Mouse (Mus musculus) liver, adult 2 months (tissue): ENCODE results near the gene Gm27021. TPM values are rescaled to one million over a fixed set of nuclear protein-coding genes. Genes with fewer than 3 reads are reported as not detected.

ENCODE experiments used
- DNase-seq: peaks from one replicate; pipeline ENCODE4 v3.0.0-alpha.2; 2011; ENCODE audit warnings: low read depth, low spot score; ENCODE audit errors: extremely low read depth
- H3K27ac ChIP-seq: fragments of 200-500 bp; replicated peaks from 2 replicates; pipeline ENCODE4 v1.5.1; 2012; ENCODE audit warnings: low read depth, mild to moderate bottlenecking, control low read depth, inconsistent platforms, low read length; ENCODE audit not compliant: insufficient read depth
- H3K27me3 ChIP-seq: fragments of 200-500 bp; 2 replicates; pipeline ENCODE4 v1.6.1; 2012; ENCODE audit warnings: mild to moderate bottlenecking, moderate library complexity, low read length, inconsistent platforms; ENCODE audit not compliant: control insufficient read depth, insufficient read depth
- H3K36me3 ChIP-seq: fragments of 200-500 bp; 2 replicates; pipeline ENCODE4 v1.6.1; 2012; ENCODE audit warnings: low read length, inconsistent platforms; ENCODE audit not compliant: control insufficient read depth, insufficient read depth
- H3K4me1 ChIP-seq: fragments of 200-500 bp; 2 replicates; pipeline ENCODE4 v1.6.1; 2011; ENCODE audit warnings: low read length; ENCODE audit not compliant: control insufficient read depth, insufficient read depth
- H3K4me3 ChIP-seq: fragments of 200-500 bp; 2 replicates; pipeline ENCODE4 v1.5.1; 2011; ENCODE audit warnings: low read depth, mild to moderate bottlenecking, control low read depth, low read length, moderate library complexity; ENCODE audit not compliant: insufficient read depth
- H3K79me2 ChIP-seq: fragments of 200-500 bp; 2 replicates; pipeline ENCODE4 v1.6.1; 2012; ENCODE audit warnings: inconsistent platforms, mild to moderate bottlenecking, low read length, moderate library complexity; ENCODE audit not compliant: control insufficient read depth, insufficient read depth
- H3K9ac ChIP-seq: fragments of 200-500 bp; 2 replicates; pipeline ENCODE4 v1.6.1; 2012; ENCODE audit warnings: low read depth, mild to moderate bottlenecking, control low read depth, inconsistent platforms, low read length
- CTCF ChIP-seq: fragments of 200-500 bp; IDR thresholded peaks from 2 replicates; pipeline ENCODE4 v1.5.1; 2011; ENCODE audit warnings: low read depth, low read length, control low read depth
- POLR2A ChIP-seq: fragments of 200-500 bp; IDR thresholded peaks from 2 replicates; pipeline ENCODE4 v1.6.1; 2011; ENCODE audit warnings: low read length, control low read depth; ENCODE audit not compliant: insufficient read depth; ENCODE audit errors: extremely low read depth
- WGBS: fragments of 180-500 bp; shearing (Covaris S2); methylation state at CpG from one replicate; pipeline ENCODE4 v1.1.7; 2018; 5-methylcytosine and 5-hydroxymethylcytosine counted together
- polyA plus RNA-seq: library from polyadenylated mRNA; depleted of rRNA; stranded (reverse); fragments of >200 nt; gene quantifications from 2 replicates; pipeline ENCODE4 v1.2.3, GENCODE M21; 2012
- total RNA-seq: library from RNA; depleted of rRNA; stranded (reverse); fragments of >200 nt; gene quantifications from 2 replicates; pipeline ENCODE4 v1.2.3, GENCODE M21; 2014

Gm27021 gene
- total and polyA plus RNA-seq, 2 experiments: not detected

GRCm38 (mm10) chr8:120642031-120642662 is 25.7 kb downstream of the Gm27021 start:
- DNase-seq: no peak
- TF ChIP-seq POLR2A: no peak
- TF ChIP-seq CTCF: no peak

GRCm38 (mm10) chr8:120641245-120641644 is 26.6 kb downstream of the Gm27021 start:
- no peak for TF ChIP-seq POLR2A
- no peak for TF ChIP-seq CTCF
- H3K27ac ChIP-seq: no peak overlapping the region
- H3K9ac ChIP-seq: no peak overlapping the region
- H3K79me2 ChIP-seq: no peaks in the 10 kb centered on the region
- no peak overlapping the region for H3K4me3 ChIP-seq
- H3K36me3 ChIP-seq: no peaks in the 10 kb centered on the region
- peaks cover 5% of the 10 kb centered on the region; the same call in 1 of the 2 replicates for H3K4me1 ChIP-seq
- WGBS: 54% methylated on average over 8 of the region's 8 CpGs
- no peaks in the 10 kb centered on the region for H3K27me3 ChIP-seq
- DNase-seq: no peak

More at GRCm38 (mm10) chr8:120642031-120642662, 25.7 kb downstream of the Gm27021 start:
- H3K79me2 ChIP-seq: no peaks in the 10 kb centered on the region
- 89% methylated on average over 10 of the region's 10 CpGs for WGBS
- H3K27me3 ChIP-seq: no peaks in the 10 kb centered on the region
- no peak overlapping the region for H3K4me3 ChIP-seq
- H3K27ac ChIP-seq: no peak overlapping the region
- peaks cover 5% of the 10 kb centered on the region; the same call in 1 of the 2 replicates for H3K4me1 ChIP-seq
- H3K9ac ChIP-seq: no peak overlapping the region
- no peaks in the 10 kb centered on the region for H3K36me3 ChIP-seq

GRCm38 (mm10) chr8:120634329-120634839 is 33.5 kb downstream of the Gm27021 start:
- DNase-seq: peak; percentile 87
- 1% methylated on average over 42 of the region's 42 CpGs for WGBS
- Histone ChIP-seq H3K9ac (peak overlapping the region; percentile 83), H3K4me3 (peak overlapping the region; percentile 66; the same call in 1 of the 2 replicates), H3K27me3 (no peaks in the 10 kb centered on the region), H3K27ac (peak overlapping the region; percentile 84), H3K4me1 (peaks cover 2% of the 10 kb centered on the region; the same call in 1 of the 2 replicates), H3K79me2 (no peaks in the 10 kb centered on the region), H3K36me3 (no peaks in the 10 kb centered on the region)
- TF ChIP-seq CTCF (no peak), POLR2A (0 out of 2 replicates have a peak, but pooled peaks have one; percentile 20)

- TF ChIP-seq CTCF (no peak), POLR2A (no peak)
- no peaks in the 10 kb centered on the region for H3K27me3 ChIP-seq
- no peak for DNase-seq
- peaks cover 2% of the 10 kb centered on the region; the same call in 1 of the 2 replicates for H3K4me1 ChIP-seq
- no peaks in the 10 kb centered on the region for H3K79me2 ChIP-seq
- H3K9ac ChIP-seq: peak overlapping the region; percentile 83
- H3K36me3 ChIP-seq: no peaks in the 10 kb centered on the region
- WGBS: 3% methylated on average over 44 of the region's 44 CpGs
- peak overlapping the region; percentile 66 for H3K4me3 ChIP-seq
- H3K27ac ChIP-seq: peak overlapping the region; percentile 56; the same call in 1 of the 2 replicates
These were observed 34.1 kb downstream of the Gm27021 start for GRCm38 (mm10) chr8:120633665-120634271.

- WGBS: 67% methylated on average over 17 of the region's 17 CpGs
- no peak overlapping the region for H3K27ac ChIP-seq
- no peak for DNase-seq
These were observed 34.8 kb downstream of the Gm27021 start for GRCm38 (mm10) chr8:120632969-120633664.

More at GRCm38 (mm10) chr8:120632969-120633664, 34.8 kb downstream of the Gm27021 start:
- peaks cover 2% of the 10 kb centered on the region; the same call in 1 of the 2 replicates for H3K4me1 ChIP-seq
- no peaks in the 10 kb centered on the region for H3K79me2 ChIP-seq
- no peaks in the 10 kb centered on the region for H3K27me3 ChIP-seq
- TF ChIP-seq CTCF (no peak), POLR2A (no peak)
- H3K4me3 ChIP-seq: peak overlapping the region; percentile 66; the same call in 1 of the 2 replicates
- H3K9ac ChIP-seq: peak overlapping the region; percentile 83; the same call in 1 of the 2 replicates
- H3K36me3 ChIP-seq: no peaks in the 10 kb centered on the region
